Comparison of ENCODE assay signal across 8 mouse cellular contexts in the genomic region with DNA sequence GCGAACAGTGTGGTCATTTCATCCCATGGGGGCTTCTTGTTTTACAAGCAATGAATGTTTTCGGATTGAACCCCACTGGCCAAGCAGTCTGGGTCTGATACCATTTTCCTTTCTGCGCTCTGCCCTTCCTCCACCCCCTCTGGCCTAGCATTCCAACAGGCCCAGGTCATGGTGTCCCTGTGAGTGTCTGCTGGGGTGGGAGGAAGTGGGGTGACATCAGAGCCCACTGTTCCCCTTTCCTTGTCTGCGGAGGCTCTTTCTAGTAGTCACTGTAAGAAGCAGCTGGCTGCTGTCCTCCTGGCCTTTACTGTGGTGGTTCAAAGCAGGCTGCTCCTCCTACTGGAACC. TPM values are rescaled to one million over a fixed set of nuclear protein-coding genes. Genes with fewer than 3 reads are reported as not detected.
DNase-seq lines count a peak whose midpoint lies in the region; ATAC-seq and TF ChIP-seq lines count a peak whose summit lies in the region.

No protein-coding gene starts in this region.

- H3K4me1 ChIP-seq in liver, adult 2 months (ENCODE audit: control insufficient read depth, insufficient read depth, low read length): peaks cover 23% of the 10 kb centered on the region
- peaks cover 51% of the 10 kb centered on the region for H3K4me1 ChIP-seq in embryonic facial prominence, embryonic 12.5 days
- peaks cover 64% of the 10 kb centered on the region for H3K4me1 ChIP-seq in kidney, adult 2 months (ENCODE audit: control insufficient read depth, insufficient read depth, low read length)

- H3K27me3 ChIP-seq in liver, adult 2 months (ENCODE audit: control insufficient read depth, insufficient read depth, low read length): no peaks in the 10 kb centered on the region
- 0 out of 2 replicates have a peak, but pooled peaks cover 3% of the 10 kb centered on the region for H3K27me3 ChIP-seq in embryonic facial prominence, embryonic 12.5 days
- H3K27me3 ChIP-seq in kidney, adult 2 months (replicated peaks; ENCODE audit: control insufficient read depth, insufficient read depth, low read length): no peaks in the 10 kb centered on the region

- TF ChIP-seq POLR2A in liver, adult 2 months (IDR thresholded peaks at IDR 0.05; ENCODE audit: extremely low read depth, insufficient read depth, low read length): no peak
- TF ChIP-seq POLR2A in kidney, adult 2 months (IDR thresholded peaks at IDR 0.05; ENCODE audit: low read depth, low read length): no peak

- TF ChIP-seq CTCF in liver, adult 2 months (IDR thresholded peaks at IDR 0.05; ENCODE audit: low read depth, low read length): no peak
- no peak for TF ChIP-seq CTCF in kidney, adult 2 months (conservative IDR thresholded peaks at IDR 0.05; ENCODE audit: insufficient read depth, insufficient read length, low read depth, low read length)

- 71% methylated on average over 4 of the region's 4 CpGs for WGBS in liver, adult 2 months
- 43% methylated on average over 4 of the region's 4 CpGs for whole genome bisulfite sequencing in embryonic facial prominence, embryonic 12.5 days
- 43% methylated on average over 4 of the region's 4 CpGs for WGBS in kidney, adult 2 months

- 0 out of 2 replicates have a peak, but pooled peaks have one; percentile 24 for ATAC-seq in embryonic facial prominence, embryonic 12.5 days (ENCODE audit: insufficient number of reproducible peaks, insufficient read depth, low FRiP score, low TSS enrichment)
- no peak for ATAC-seq in activated CD4-positive, CD25-positive, alpha-beta regulatory T cell, adult 4 months

- no peaks in the 10 kb centered on the region for H3K9me3 ChIP-seq in embryonic facial prominence, embryonic 12.5 days

- no peak overlapping the region for H3K4me3 ChIP-seq in liver, adult 2 months (ENCODE audit: insufficient read depth, low read depth, low read length)
- no peak overlapping the region for H3K4me3 ChIP-seq in embryonic facial prominence, embryonic 12.5 days
- no peak overlapping the region for H3K4me3 ChIP-seq in kidney, adult 2 months (ENCODE audit: insufficient read depth, low read depth, low read length)

- H3K4me2 ChIP-seq in embryonic facial prominence, embryonic 12.5 days (replicated peaks): no peak overlapping the region

- peak overlapping the region; percentile 60 for H3K27ac ChIP-seq in liver, adult 2 months (replicated peaks; ENCODE audit: insufficient read depth, low read depth, low read length)
- no peak overlapping the region for H3K27ac ChIP-seq in embryonic facial prominence, embryonic 12.5 days
- H3K27ac ChIP-seq in kidney, adult 2 months (ENCODE audit: insufficient read depth, low read depth, low read length): peak overlapping the region; percentile 76

- H3K79me2 ChIP-seq in liver, adult 2 months (ENCODE audit: control insufficient read depth, insufficient read depth, low read length): peaks cover 33% of the 10 kb centered on the region; the same call in 1 of the 2 replicates

- H3K9ac ChIP-seq in liver, adult 2 months (ENCODE audit: low read depth, low read length): no peak overlapping the region
- no peak overlapping the region for H3K9ac ChIP-seq in embryonic facial prominence, embryonic 12.5 days

- no peak for DNase-seq in liver, adult 2 months (ENCODE audit: extremely low read depth, low read depth, low spot score)
- DNase-seq in liver: no peak
- DNase-seq in kidney, adult 2 months: peak; percentile 65
- peak; percentile 73 for DNase-seq in lung, postnatal 36 days
- DNase-seq in thymus, adult 18-20 months: no peak
- DNase-seq in adipocyte (ENCODE audit: low spot score): no peak

- no peaks in the 10 kb centered on the region for H3K36me3 ChIP-seq in liver, adult 2 months (ENCODE audit: control insufficient read depth, insufficient read depth, low read length)
- no peaks in the 10 kb centered on the region for H3K36me3 ChIP-seq in embryonic facial prominence, embryonic 12.5 days
- no peaks in the 10 kb centered on the region for H3K36me3 ChIP-seq in kidney, adult 2 months (ENCODE audit: control insufficient read depth, insufficient read depth, low read length)

RNA-seq across cellular contexts. Expression of gene Peli2, which starts 10.9 kb away (rescaled TPM):
- 14.7 and 16.8 TPM in 2 replicates for total RNA-seq in liver, adult 2 months (2014; rRNA removed)
- polyA plus RNA-seq in liver, adult 2 months (2012; rRNA removed): 12.7 and 13.3 TPM in 2 replicates
- 8.5 and 9.9 TPM in 2 replicates for polyA plus RNA-seq in embryonic facial prominence, embryonic 12.5 days (2016; fragmentation: Nextera tagmentation; extraction: Ambion mirVana)
- 31.7 and 37.6 TPM in 2 replicates for polyA plus RNA-seq in kidney, adult 2 months (2012; rRNA removed)
- polyA plus RNA-seq in activated CD4-positive, CD25-positive, alpha-beta regulatory T cell, adult 4 months (2017; shearing (Covaris generic)): under 1 TPM; 0.32 to 0.47 TPM

Comparison
In these comparisons a context has a peak if more than half of its experiments do, and no peak if none do; other contexts are left out.
1. DNase-seq: peak in kidney, adult 2 months (single experiment) and lung, postnatal 36 days (single experiment); none in liver, adult 2 months (single experiment), liver (single experiment), thymus, adult 18-20 months (0 of 2) and adipocyte (single experiment).